Mouse (Mus musculus) neural tube, embryonic 11.5 days (tissue): ENCODE measurements around the gene Ddx6. TPM values are rescaled to one million over a fixed set of nuclear protein-coding genes. Genes with fewer than 3 reads are reported as not detected.

Experiments used
- ATAC-seq: fragments of 200-750 bp; cut with Nextera tagmentation; 2 replicates; pipeline ENCODE4 v1.8.0; 2017; ENCODE audit warnings: moderate number of reproducible peaks, mild to moderate bottlenecking, moderate TSS enrichment, moderate library complexity; ENCODE audit not compliant: insufficient read depth, low FRiP score, low TSS enrichment
- DNase-seq: peaks from one replicate; pipeline ENCODE4 v3.0.0-alpha.2; 2015; ENCODE audit warnings: low spot score
- H3K27ac ChIP-seq: fragments of 300-500 bp; sonication (generic); 2 replicates; pipeline ENCODE4 v1.5.1; 2014; ENCODE audit warnings: low read depth, mild to moderate bottlenecking, low read length
- H3K27me3 ChIP-seq: fragments of 300-500 bp; sonication (generic); 2 replicates; pipeline ENCODE4 v1.6.1; 2014; ENCODE audit warnings: mild to moderate bottlenecking, low read length, mixed read lengths; ENCODE audit not compliant: control insufficient read depth, insufficient read depth
- H3K36me3 ChIP-seq: fragments of 300-500 bp; sonication (generic); 2 replicates; pipeline ENCODE4 v1.6.1; 2014; ENCODE audit warnings: mild to moderate bottlenecking, low read length, moderate library complexity, mixed read lengths; ENCODE audit not compliant: control insufficient read depth, insufficient read depth
- H3K4me1 ChIP-seq: fragments of 300-500 bp; sonication (generic); 2 replicates; pipeline ENCODE4 v1.6.1; 2014; ENCODE audit warnings: low read length, mixed read lengths; ENCODE audit not compliant: control insufficient read depth, insufficient read depth
- H3K4me2 ChIP-seq: fragments of 300-500 bp; sonication (generic); 2 replicates; pipeline ENCODE4 v1.6.1; 2014; ENCODE audit warnings: low read depth, mild to moderate bottlenecking, moderate library complexity
- H3K4me3 ChIP-seq: fragments of 300-500 bp; sonication (generic); 2 replicates; pipeline ENCODE4 v1.5.1; 2014; ENCODE audit warnings: low read depth, low read length
- H3K9ac ChIP-seq: fragments of 300-500 bp; sonication (generic); 2 replicates; pipeline ENCODE4 v1.6.1; 2014; ENCODE audit warnings: mild to moderate bottlenecking, low read length
- H3K9me3 ChIP-seq: fragments of 300-500 bp; sonication (generic); 2 replicates; pipeline ENCODE4 v1.6.1; 2016; ENCODE audit warnings: low read length; ENCODE audit not compliant: control insufficient read depth
- WGBS: fragments of 180-500 bp; shearing (Covaris S2); extraction: QIAGEN DNeasy Blood & Tissue Kit; methylation state at CpG from one replicate; pipeline ENCODE4 v1.1.7; 2014; 5-methylcytosine and 5-hydroxymethylcytosine counted together
- polyA plus RNA-seq: library from polyadenylated mRNA; unstranded; fragments of >200 nt; fragmentation: Nextera tagmentation; extraction: Ambion mirVana; gene quantifications from 2 replicates; pipeline ENCODE4 v1.2.1, GENCODE M21; 2014

The Ddx6 gene
- polyA plus RNA-seq, 1 experiment from 2014 or later: 11.9 TPM

- no peak for ATAC-seq
- H3K4me2 ChIP-seq: no peak overlapping the region
- H3K9ac ChIP-seq: no peak overlapping the region
- no peaks in the 10 kb centered on the region; the same call in 1 of the 2 replicates for H3K4me1 ChIP-seq
- no peak for DNase-seq
- H3K9me3 ChIP-seq: no peaks in the 10 kb centered on the region
- H3K4me3 ChIP-seq: no peak overlapping the region
- H3K27ac ChIP-seq: no peak overlapping the region
- H3K27me3 ChIP-seq: no peaks in the 10 kb centered on the region
- WGBS: 89% methylated on average over 2 of the region's 2 CpGs
- H3K36me3 ChIP-seq: no peaks in the 10 kb centered on the region
Observed at GRCm38 (mm10) chr9:44678288-44678871, 73.7 kb downstream of the Ddx6 start.

- ATAC-seq (no peak), DNase-seq (no peak)
- Histone ChIP-seq H3K27me3 (no peaks in the 10 kb centered on the region), H3K4me2 (no peak overlapping the region), H3K9me3 (no peaks in the 10 kb centered on the region), H3K27ac (no peak overlapping the region), H3K4me1 (no peaks in the 10 kb centered on the region; the same call in 1 of the 2 replicates), H3K9ac (no peak overlapping the region), H3K36me3 (no peaks in the 10 kb centered on the region), H3K4me3 (no peak overlapping the region)
- WGBS: 71% methylated on average over 5 of the region's 5 CpGs
Observed at GRCm38 (mm10) chr9:44679565-44679964, 74.9 kb downstream of the Ddx6 start.

GRCm38 (mm10) chr9:44683046-44683445 lies 78.4 kb downstream of the Ddx6 start:
- H3K4me1 ChIP-seq: peaks cover 10% of the 10 kb centered on the region
- no peaks in the 10 kb centered on the region for H3K36me3 ChIP-seq
- H3K27me3 ChIP-seq: no peaks in the 10 kb centered on the region
- no peak overlapping the region for H3K9ac ChIP-seq
- H3K4me2 ChIP-seq: no peak overlapping the region
- no peak for DNase-seq
- no peak overlapping the region for H3K4me3 ChIP-seq
- no peaks in the 10 kb centered on the region for H3K9me3 ChIP-seq
- no peak for ATAC-seq
- no peak overlapping the region for H3K27ac ChIP-seq
- 80% methylated on average over 8 of the region's 8 CpGs for WGBS

- H3K4me1 ChIP-seq: peaks cover 10% of the 10 kb centered on the region
- peak; percentile 54; the same call in 1 of the 2 replicates for ATAC-seq
- no peak overlapping the region for H3K4me3 ChIP-seq
- no peak overlapping the region for H3K4me2 ChIP-seq
- H3K27ac ChIP-seq: no peak overlapping the region
- 32% methylated on average over 14 of the region's 14 CpGs for WGBS
- no peaks in the 10 kb centered on the region for H3K9me3 ChIP-seq
- DNase-seq: peak; percentile 85
- H3K27me3 ChIP-seq: no peaks in the 10 kb centered on the region
- H3K36me3 ChIP-seq: peaks cover 3% of the 10 kb centered on the region; the same call in 1 of the 2 replicates
- H3K9ac ChIP-seq: no peak overlapping the region
Observed at GRCm38 (mm10) chr9:44685346-44686330, 80.9 kb downstream of the Ddx6 start.

DNA sequence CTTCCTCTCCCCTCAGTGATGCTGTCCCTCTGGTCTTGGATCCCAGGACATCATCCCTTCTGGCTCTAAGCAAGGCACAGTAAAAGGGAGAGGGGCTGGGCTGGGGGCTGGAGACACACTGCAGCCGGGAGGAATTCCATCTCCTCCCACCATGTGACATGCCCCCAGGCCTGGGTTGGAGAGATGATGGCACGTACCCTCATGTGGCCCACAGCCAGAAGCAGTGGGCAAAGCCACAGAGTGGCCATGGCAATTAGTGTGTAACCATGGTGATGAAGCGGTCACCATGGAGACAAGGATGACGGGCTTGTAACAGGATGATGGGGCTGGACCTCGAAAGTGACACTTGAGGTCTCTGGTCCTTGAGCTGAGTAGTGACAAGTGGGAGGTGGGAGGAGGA lies 81.9 kb downstream of the Ddx6 start:
- H3K27me3 ChIP-seq: no peaks in the 10 kb centered on the region
- no peak overlapping the region for H3K4me2 ChIP-seq
- ATAC-seq: peak; percentile 50; the same call in 1 of the 2 replicates
- H3K36me3 ChIP-seq: peaks cover 6% of the 10 kb centered on the region; the same call in 1 of the 2 replicates
- peak; percentile 55 for DNase-seq
- 40% methylated on average over 5 of the region's 5 CpGs for WGBS
- H3K9ac ChIP-seq: no peak overlapping the region
- no peak overlapping the region for H3K27ac ChIP-seq
- H3K9me3 ChIP-seq: no peaks in the 10 kb centered on the region
- peaks cover 10% of the 10 kb centered on the region for H3K4me1 ChIP-seq
- H3K4me3 ChIP-seq: no peak overlapping the region

GRCm38 (mm10) chr9:44688013-44688412 lies 83.3 kb downstream of the Ddx6 start:
- H3K36me3 ChIP-seq: peaks cover 6% of the 10 kb centered on the region; the same call in 1 of the 2 replicates
- H3K27ac ChIP-seq: no peak overlapping the region
- no peaks in the 10 kb centered on the region for H3K27me3 ChIP-seq
- H3K4me3 ChIP-seq: no peak overlapping the region
- DNase-seq: no peak
- no peak overlapping the region for H3K4me2 ChIP-seq
- H3K4me1 ChIP-seq: peaks cover 10% of the 10 kb centered on the region
- ATAC-seq: no peak
- H3K9ac ChIP-seq: no peak overlapping the region
- WGBS: 68% methylated on average over 9 of the region's 9 CpGs
- H3K9me3 ChIP-seq: no peaks in the 10 kb centered on the region

Other genes with a start within 250 kb of the Ddx6 start
- 29.3 and 32.9 TPM in 2 replicates for gene Vps11, start 243.2 kb upstream of the Ddx6 start, polyA plus RNA-seq
- 36.7 and 38.8 TPM in 2 replicates for gene Hyou1, start 225.4 kb upstream of the Ddx6 start, polyA plus RNA-seq
- 26.8 and 31.8 TPM in 2 replicates for gene Slc37a4, start 208.0 kb upstream of the Ddx6 start, polyA plus RNA-seq
- gene Rps25, start 197.8 kb upstream of the Ddx6 start, polyA plus RNA-seq: 1,766 and 1,857 TPM in 2 replicates
- gene Trappc4, start 197.3 kb upstream of the Ddx6 start, polyA plus RNA-seq: 204 and 214 TPM in 2 replicates
- 20.9 and 21.8 TPM in 2 replicates for gene Ccdc84, start 186.3 kb upstream of the Ddx6 start, polyA plus RNA-seq
- not detected in 2 replicates for gene Foxr1, start 163.8 kb upstream of the Ddx6 start, polyA plus RNA-seq
- gene Upk2, start 149.9 kb upstream of the Ddx6 start, polyA plus RNA-seq: 0.29 TPM in 1 of 2 replicates, not detected in the other
- gene Bcl9l, start 122.1 kb upstream of the Ddx6 start, polyA plus RNA-seq: 8.0 and 8.8 TPM in 2 replicates
- gene Cxcr5, start 43.0 kb upstream of the Ddx6 start, polyA plus RNA-seq: not detected in 2 replicates
- not detected in 2 replicates for gene Treh, start 68.3 kb downstream of the Ddx6 start, polyA plus RNA-seq
- gene Phldb1, start 130.3 kb downstream of the Ddx6 start, polyA plus RNA-seq: 44.3 and 47.7 TPM in 2 replicates
- gene Arcn1, start 163.0 kb downstream of the Ddx6 start, polyA plus RNA-seq: 211 and 214 TPM in 2 replicates
- gene Ift46, start 163.0 kb downstream of the Ddx6 start, polyA plus RNA-seq: 144 and 145 TPM in 2 replicates
- gene Tmem25, start 194.4 kb downstream of the Ddx6 start, polyA plus RNA-seq: 3.1 and 3.3 TPM in 2 replicates
- not detected in 2 replicates for gene Ttc36, start 198.2 kb downstream of the Ddx6 start, polyA plus RNA-seq